ENCODE assay signal across 17 mouse cellular contexts in genomic region chr5:105301531-105301930, GRCm38 (mm10). TPM values are rescaled to one million over a fixed set of nuclear protein-coding genes. Genes with fewer than 3 reads are reported as not detected.
A peak's percentile ranks its signal among the peaks of the same experiment; 100 is the strongest.
DNase-seq lines count a peak whose midpoint lies in the region; ATAC-seq and TF ChIP-seq lines count a peak whose summit lies in the region.
"Had no signal": no experiment of that assay in that cellular context is flagged by ENCODE, and none has a peak within 500 bp of the region (broad histone marks: within the 10 kb centered on the region; RNA-seq: fewer than 3 reads in every experiment).

No protein-coding gene starts in this region.

- no peaks in the 10 kb centered on the region for H3K27me3 ChIP-seq in heart, adult 2 months (ENCODE audit: control insufficient read depth, insufficient read depth, low read length)
- no peaks in the 10 kb centered on the region for H3K27me3 ChIP-seq in heart, embryonic 15.5 days
- no peaks in the 10 kb centered on the region for H3K27me3 ChIP-seq in kidney, embryonic 16.5 days (ENCODE audit: insufficient read depth, low read length)
- H3K27me3 ChIP-seq: hindbrain, embryonic 12.5 days; liver, embryonic 13.5 days had no signal

- WGBS in heart, adult 2 months = 29% methylated on average over 2 of the region's 2 CpGs
- WGBS in heart, embryonic 15.5 days = 20% methylated on average over 2 of the region's 2 CpGs
- 38% methylated on average over 2 of the region's 2 CpGs for WGBS in kidney, embryonic 16.5 days

- no peak overlapping the region for H3K4me3 ChIP-seq in heart, adult 2 months
- H3K4me3 ChIP-seq in heart, embryonic 15.5 days = no peak overlapping the region
- no peak overlapping the region for H3K4me3 ChIP-seq in kidney, embryonic 16.5 days (ENCODE audit: low read length)
- H3K4me3 ChIP-seq: embryonic facial prominence, embryonic 10.5 days; hindbrain, embryonic 12.5 days; liver, embryonic 13.5 days had no signal

- no peak for TF ChIP-seq CTCF in heart, adult 2 months (IDR thresholded peaks at IDR 0.05)

- H3K9ac ChIP-seq in heart, adult 2 months (ENCODE audit: low read depth, low read length) = no peak overlapping the region
- H3K9ac ChIP-seq in heart, embryonic 15.5 days = no peak overlapping the region
- no peak overlapping the region for H3K9ac ChIP-seq in kidney, embryonic 16.5 days (replicated peaks; ENCODE audit: low read length)
- H3K9ac ChIP-seq: hindbrain, embryonic 12.5 days; liver, embryonic 13.5 days had no signal

- peak; percentile 42; the same call in 1 of the 2 replicates for TF ChIP-seq POLR2A in heart, adult 2 months (IDR thresholded peaks at IDR 0.05; ENCODE audit: insufficient read depth, low read depth, low read length)

- H3K27ac ChIP-seq in heart, adult 2 months = peak overlapping the region; percentile 75
- H3K27ac ChIP-seq in heart, embryonic 15.5 days = peak overlapping the region; percentile 76
- H3K27ac ChIP-seq in kidney, embryonic 16.5 days (ENCODE audit: low read length) = no peak overlapping the region
- H3K27ac ChIP-seq: embryonic facial prominence, embryonic 10.5 days; hindbrain, embryonic 12.5 days; liver, embryonic 13.5 days had no signal

- no peak overlapping the region for H3K4me2 ChIP-seq in heart, embryonic 15.5 days
- H3K4me2 ChIP-seq in kidney, embryonic 16.5 days (replicated peaks; ENCODE audit: low read depth, low read length) = no peak overlapping the region
- H3K4me2 ChIP-seq: hindbrain, embryonic 12.5 days; liver, embryonic 13.5 days had no signal

- H3K9me3 ChIP-seq in heart, embryonic 15.5 days (replicated peaks) = no peaks in the 10 kb centered on the region
- H3K9me3 ChIP-seq in kidney, embryonic 16.5 days (ENCODE audit: low read length) = no peaks in the 10 kb centered on the region
- H3K9me3 ChIP-seq: embryonic facial prominence, embryonic 10.5 days; hindbrain, embryonic 12.5 days; liver, embryonic 13.5 days had no signal

- intact Hi-C loops in heart, adult 2 months (cut with DNase I) = loop anchor here (5.0 kb wide), 1 partner anchor 39 kb away; no protein-coding TSS in a partner anchor

- DNase-seq in kidney, adult 11 months = peak; percentile 20
- no peak for DNase-seq in kidney, postnatal 14 days
- peak; percentile 39 to 56 for DNase-seq in heart, adult 2 months
- DNase-seq in spleen, postnatal 10 days (ENCODE audit: low spot score in 2 of 2) = no peak
- no peak for DNase-seq in natural killer cell, adult 2 months (ENCODE audit: low spot score in 2 of 2)
- no peak for DNase-seq in right cerebral cortex, postnatal 10 days (ENCODE audit: low spot score in 2 of 2)
- DNase-seq: cerebellum, adult 11 months; liver, embryonic 13.5 days; lung, postnatal 4 days; thymus, postnatal 36 days had no signal

- no peaks in the 10 kb centered on the region for H3K36me3 ChIP-seq in heart, adult 2 months (ENCODE audit: control insufficient read depth, insufficient read depth, low read length)
- no peaks in the 10 kb centered on the region for H3K36me3 ChIP-seq in heart, embryonic 15.5 days
- H3K36me3 ChIP-seq in kidney, embryonic 16.5 days (ENCODE audit: insufficient read depth, low read length) = no peaks in the 10 kb centered on the region
- H3K36me3 ChIP-seq: embryonic facial prominence, embryonic 10.5 days; hindbrain, embryonic 12.5 days; liver, embryonic 13.5 days had no signal

- peak; percentile 61; the same call in 1 of the 2 replicates for TF ChIP-seq EP300 in heart, adult 2 months (IDR thresholded peaks at IDR 0.05; ENCODE audit: insufficient read depth, low read depth, low read length)

- ATAC-seq in heart, embryonic 15.5 days (replicated peaks; ENCODE audit: insufficient number of reproducible peaks, insufficient read depth, low FRiP score, low read depth) = peak; percentile 92
- ATAC-seq in kidney, embryonic 16.5 days (ENCODE audit: low FRiP score, low TSS enrichment) = peak; percentile 73
- ATAC-seq: midbrain, embryonic 16.5 days had no signal

- H3K79me2 ChIP-seq in heart, adult 2 months (replicated peaks; ENCODE audit: control insufficient read depth, insufficient read depth, low read length) = no peaks in the 10 kb centered on the region

- peaks cover 1% of the 10 kb centered on the region; the same call in 1 of the 2 replicates for H3K4me1 ChIP-seq in heart, adult 2 months (ENCODE audit: control insufficient read depth, insufficient read depth, low read length)
- H3K4me1 ChIP-seq in heart, embryonic 15.5 days (replicated peaks) = peaks cover 15% of the 10 kb centered on the region
- H3K4me1 ChIP-seq in kidney, embryonic 16.5 days (ENCODE audit: insufficient read depth, low read length) = no peaks in the 10 kb centered on the region
- H3K4me1 ChIP-seq: liver, embryonic 13.5 days had no signal

RNA-seq across cellular contexts. Expression of gene Gbp6, which starts 8.0 kb away (rescaled TPM):
- 10 to 100 TPM; 14.3 to 22.0 TPM for total RNA-seq in heart, adult 2 months (2021)
- 4.9 and 5.9 TPM in 2 replicates for polyA plus RNA-seq in heart, adult 2 months (2012; rRNA removed)
- polyA plus RNA-seq in heart, embryonic 15.5 days (2015; fragmentation: Nextera tagmentation; extraction: Ambion mirVana) = 1.7 and 3.4 TPM in 2 replicates
- polyA plus RNA-seq in kidney, embryonic 16.5 days (2015; fragmentation: Nextera tagmentation; extraction: Ambion mirVana) = 0.63 and 0.86 TPM in 2 replicates

RNA-seq across cellular contexts. Expression of gene Gm43302, which starts 8.0 kb away (rescaled TPM):
- 1 to 10 TPM in 1 of 2 experiments, under 1 TPM in 1; 0.25 to 1.9 TPM for total RNA-seq in heart, adult 2 months (2021)
- polyA plus RNA-seq in heart, adult 2 months (2012; rRNA removed) = 3.0 and 4.5 TPM in 2 replicates
- 0.10 TPM in 1 of 2 replicates, not detected in the other for polyA plus RNA-seq in heart, embryonic 15.5 days (2015; fragmentation: Nextera tagmentation; extraction: Ambion mirVana)
- polyA plus RNA-seq in kidney, embryonic 16.5 days (2015; fragmentation: Nextera tagmentation; extraction: Ambion mirVana) = not detected in 2 replicates
- total RNA-seq: left cerebral cortex, postnatal 14 days; neutrophil, adult 5-6 weeks had no signal
- polyA plus RNA-seq: embryonic facial prominence, embryonic 10.5 days; liver, embryonic 13.5 days had no signal

Comparison
In these comparisons a context has a peak if more than half of its experiments do, and no peak if none do; other contexts are left out.
1. DNase-seq: peak in kidney, adult 11 months (single experiment) and heart, adult 2 months (2 of 2); none in kidney, postnatal 14 days (single experiment), spleen, postnatal 10 days (0 of 2), natural killer cell, adult 2 months (0 of 2) and right cerebral cortex, postnatal 10 days (0 of 2).